Mouse (Mus musculus): Measurements from ENCODE around the gene Ly6g5c.
"Not testable (repeated sequence)": the region's sequence is repeated elsewhere in the genome, so short reads cannot be mapped to it uniquely, and the experiment has no call there.

The Ly6g5c gene

DNA sequence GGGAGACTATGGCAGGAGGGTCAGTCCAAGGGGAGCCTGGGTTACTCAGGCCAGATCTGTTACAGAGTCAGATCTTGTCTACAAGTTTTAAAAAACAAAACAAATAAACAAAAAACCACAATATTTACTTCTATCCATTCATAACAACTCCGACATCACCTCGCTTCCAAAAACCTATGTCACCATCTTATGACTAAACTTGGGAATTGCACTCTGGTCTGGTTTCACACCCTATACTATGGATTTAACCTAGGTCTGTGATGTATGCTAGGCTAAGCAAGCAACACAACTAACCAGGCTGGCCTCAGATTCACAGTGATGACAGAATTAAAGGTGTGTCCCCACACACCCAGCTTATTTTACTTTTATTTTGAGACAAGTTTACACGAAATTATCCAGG, 1.6 kb upstream of the Ly6g5c start:
- DNase-seq (ENCODE audit: low spot score in 2 of 2): no peak

DNA sequence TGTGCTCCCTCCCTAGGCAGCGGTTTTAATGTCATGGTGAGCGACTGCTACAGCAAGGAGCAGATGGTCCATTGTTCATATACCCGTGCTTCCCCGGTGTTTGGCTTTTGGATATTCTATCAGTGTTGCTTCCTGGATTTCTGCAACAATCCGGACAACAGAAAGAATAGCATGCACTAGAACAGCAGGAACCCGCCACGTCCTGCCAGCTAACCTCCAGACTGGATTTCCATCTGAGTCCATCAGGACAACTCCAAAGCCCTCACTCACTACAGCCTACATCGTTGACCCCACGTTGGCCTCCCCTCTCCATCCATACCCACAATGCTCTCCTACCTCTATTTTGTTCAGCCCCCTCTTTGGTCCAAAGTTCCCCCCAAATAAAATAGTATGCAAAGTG, 3.7 kb downstream of the Ly6g5c start:
- DNase-seq (ENCODE audit: low spot score in 2 of 2): no peak

DNA sequence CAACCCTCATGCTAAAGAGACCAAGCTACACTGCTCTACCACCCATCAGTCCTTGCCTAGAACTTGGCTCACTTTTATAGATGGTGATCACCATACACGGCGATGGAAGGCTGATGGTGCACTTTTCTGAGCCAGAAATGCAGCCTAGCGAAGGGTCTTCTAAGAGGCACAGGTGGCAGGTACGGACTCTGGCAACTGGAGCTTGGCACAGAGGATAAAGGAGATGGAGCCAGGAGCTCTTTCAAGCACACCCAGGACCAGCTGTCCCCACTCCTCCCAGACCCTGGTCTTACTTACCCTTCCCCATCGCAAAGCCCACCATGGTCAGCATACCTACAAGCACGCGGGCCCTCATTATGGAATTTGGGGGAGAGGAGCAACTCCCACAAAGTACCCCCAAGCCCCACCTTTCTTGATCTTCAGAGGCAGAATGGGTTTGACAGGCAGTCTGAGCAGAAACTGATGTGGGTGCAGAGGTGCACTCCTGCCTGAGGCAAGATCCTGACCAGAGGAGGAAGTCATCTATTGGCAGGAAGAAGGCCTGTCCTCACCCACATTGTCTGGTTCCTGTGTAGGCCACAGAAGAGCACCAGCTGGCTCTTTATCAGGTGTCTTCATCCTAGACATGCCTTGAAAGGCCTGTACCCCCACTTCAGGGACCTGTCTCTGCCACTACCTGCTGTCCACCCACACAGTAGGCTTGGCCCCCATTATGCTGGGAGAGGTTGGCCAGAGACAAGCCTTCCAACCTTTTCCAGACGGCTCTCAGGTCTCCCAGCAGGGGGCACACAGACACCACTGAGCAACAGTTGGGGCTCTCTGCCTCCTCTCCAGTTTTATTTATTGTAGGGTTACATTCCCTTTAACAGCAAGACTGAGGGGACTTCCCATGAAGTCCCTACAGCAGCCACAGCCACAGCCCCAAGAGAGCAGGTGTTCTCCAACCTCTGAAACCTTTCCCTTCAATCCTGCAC, 7.3 kb downstream of the Ly6g5c start, which contains the start of gene Ly6g5b:
TSS of gene Ly6g5b (minus strand) at position 383 of the 974 bp plus-strand sequence.
- peak; percentile 47 to 76 for DNase-seq (ENCODE audit: low spot score in 2 of 2)

DNA sequence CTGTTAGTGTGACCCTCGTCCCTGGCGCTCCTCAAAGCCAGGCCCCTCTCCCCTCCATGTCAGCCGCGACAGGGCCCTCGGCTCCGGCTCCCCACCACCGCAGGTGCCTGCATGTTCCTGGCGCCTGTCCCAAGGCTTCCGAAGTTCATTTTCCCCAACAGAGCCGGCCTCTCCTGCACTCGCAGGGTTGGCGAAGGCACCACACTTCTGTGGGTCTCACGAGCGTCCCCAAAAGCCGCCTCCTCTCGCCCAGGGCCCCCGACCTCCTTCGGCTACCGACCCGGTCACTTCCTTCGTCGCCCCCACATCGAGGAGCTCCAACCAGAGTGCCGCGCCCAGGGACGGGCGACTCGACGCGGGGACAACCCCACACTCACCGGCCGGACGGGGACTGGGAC, 12.7 kb downstream of the Ly6g5c start:
- DNase-seq (ENCODE audit: low spot score in 2 of 2): no peak

DNA sequence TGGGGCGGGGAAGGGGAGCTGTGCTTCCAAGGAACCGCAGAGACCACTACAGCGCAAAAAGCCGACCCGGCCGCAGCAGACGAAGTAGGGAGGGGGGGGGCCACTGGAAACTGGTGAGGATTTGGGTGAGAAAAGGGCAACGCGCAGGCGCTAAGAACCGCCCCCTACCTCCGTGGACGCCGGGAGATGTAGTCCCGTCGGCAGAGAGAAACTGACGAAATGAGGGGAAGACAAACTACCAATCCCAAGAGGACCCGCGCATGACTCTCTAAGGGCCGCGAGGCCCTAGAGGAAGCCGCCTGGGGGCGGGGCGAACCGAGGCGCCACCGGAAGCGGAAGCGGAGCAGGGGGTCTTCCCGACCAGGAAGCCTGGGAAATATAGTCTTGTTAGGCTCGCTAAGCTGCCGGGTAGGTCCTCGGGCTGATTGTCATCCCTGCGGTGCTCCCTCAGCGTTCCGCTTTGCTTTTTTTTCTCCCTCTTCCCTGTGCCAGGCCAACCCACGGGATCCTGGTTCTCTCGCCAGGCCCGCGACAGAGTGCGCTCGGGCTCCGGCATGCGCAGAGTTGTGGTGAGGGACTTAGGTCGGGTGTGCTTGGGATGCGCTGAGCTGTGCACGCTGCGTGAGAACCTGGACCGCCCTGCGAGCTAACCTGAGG, 13.2 kb downstream of the Ly6g5c start, which contains the start of gene Gpank1:
TSS of gene Gpank1 (plus strand) at position 313 of the 657 bp plus-strand sequence.
- DNase-seq (ENCODE audit: low spot score in 2 of 2): peak; percentile 96

DNA sequence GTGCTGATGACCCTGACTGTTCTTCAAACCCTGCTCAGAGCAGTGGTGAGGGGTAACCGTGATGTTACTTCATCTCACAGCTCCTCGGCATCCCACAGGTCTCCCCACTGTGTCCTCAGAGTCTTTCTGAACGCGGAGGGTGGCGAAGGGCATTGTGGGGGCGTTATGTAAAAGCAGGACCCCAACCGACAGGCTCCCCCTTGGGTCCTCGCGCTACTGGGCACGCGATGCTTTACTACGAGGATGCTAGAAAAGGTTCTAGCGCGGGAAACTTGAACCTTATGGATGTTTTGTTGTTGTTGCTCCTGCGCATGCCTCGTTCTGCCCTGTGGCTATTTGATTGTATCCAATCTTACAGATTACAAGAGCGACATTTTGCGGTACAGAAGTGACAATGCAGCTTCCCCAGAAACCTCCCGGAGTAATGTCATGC, 13.8 kb downstream of the Ly6g5c start, which contains the start of gene Csnk2b:
TSS of gene Csnk2b (minus strand) at position 183 of the 433 bp plus-strand sequence.
- DNase-seq (ENCODE audit: low spot score in 2 of 2): peak; percentile 48 to 73

DNA sequence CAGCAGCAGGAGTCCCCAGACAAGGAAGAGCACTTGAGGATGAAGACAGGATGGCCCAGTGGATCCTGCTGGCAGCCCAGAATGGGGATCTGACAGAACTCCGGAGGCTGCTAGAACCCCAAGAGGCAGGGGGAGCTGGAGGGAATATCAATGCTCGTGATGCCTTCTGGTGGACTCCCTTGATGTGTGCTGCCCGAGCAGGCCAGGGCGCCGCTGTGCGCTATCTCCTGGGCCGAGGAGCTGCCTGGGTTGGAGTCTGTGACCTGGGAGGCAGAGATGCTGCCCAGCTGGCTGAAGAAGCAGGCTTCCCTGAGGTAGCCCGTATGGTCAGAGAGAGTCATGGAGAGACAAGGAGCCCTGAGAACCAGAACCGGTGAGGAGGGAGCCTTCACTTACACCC, 15.2 kb downstream of the Ly6g5c start:
- DNase-seq (ENCODE audit: low spot score in 2 of 2): not testable (repeated sequence)

DNA sequence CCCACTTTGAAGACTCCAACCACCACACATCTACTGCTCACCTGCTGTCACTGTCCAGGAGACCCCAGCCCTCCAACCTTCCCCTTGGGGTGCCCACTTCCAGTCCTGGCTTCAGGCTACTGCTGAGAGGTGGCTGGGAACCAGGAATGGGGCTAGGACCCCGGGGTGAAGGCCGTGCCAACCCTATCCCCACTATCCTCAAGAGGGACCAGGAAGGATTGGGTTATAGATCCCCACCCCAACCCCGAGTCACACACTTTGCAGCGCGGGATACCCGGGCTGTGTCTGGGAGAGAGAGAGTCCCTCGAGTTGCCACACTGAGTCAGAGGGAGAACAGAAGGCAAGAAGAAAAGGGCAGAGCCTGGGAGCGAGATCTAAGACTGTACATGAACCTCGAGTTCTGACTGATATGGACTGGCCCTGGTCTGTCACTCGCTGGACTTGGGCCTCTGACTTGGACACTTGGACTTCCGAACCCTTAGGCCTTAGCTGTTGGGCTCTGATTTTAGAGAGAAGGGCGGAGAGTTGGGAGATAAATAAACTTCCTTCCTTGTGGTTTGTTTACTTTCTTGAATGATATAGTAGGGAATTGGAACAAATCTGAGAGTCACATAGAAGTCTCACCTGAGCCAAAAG, 16.3 kb downstream of the Ly6g5c start:
- DNase-seq (ENCODE audit: low spot score in 2 of 2): not testable (repeated sequence)

DNA sequence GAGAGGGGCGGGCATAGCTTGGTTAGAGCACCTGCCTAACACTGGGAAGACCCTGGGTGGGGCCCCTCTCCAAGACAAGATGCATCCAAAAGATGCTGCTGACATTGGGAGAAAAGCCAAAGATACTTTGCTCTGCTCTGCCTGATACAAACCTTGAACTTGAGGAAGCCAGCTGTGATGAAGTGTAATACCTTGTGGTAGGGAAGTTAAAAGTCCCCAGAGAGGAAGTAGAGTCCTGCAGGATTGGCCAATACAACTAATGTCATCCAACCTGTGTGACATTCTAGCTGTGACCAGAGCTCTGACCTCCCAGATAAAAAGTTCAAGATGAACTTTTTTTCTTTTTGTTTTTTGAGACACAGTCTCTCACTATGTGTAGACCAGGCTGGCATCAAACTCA, 17.0 kb downstream of the Ly6g5c start:
- no peak for DNase-seq (ENCODE audit: low spot score in 2 of 2)

DNA sequence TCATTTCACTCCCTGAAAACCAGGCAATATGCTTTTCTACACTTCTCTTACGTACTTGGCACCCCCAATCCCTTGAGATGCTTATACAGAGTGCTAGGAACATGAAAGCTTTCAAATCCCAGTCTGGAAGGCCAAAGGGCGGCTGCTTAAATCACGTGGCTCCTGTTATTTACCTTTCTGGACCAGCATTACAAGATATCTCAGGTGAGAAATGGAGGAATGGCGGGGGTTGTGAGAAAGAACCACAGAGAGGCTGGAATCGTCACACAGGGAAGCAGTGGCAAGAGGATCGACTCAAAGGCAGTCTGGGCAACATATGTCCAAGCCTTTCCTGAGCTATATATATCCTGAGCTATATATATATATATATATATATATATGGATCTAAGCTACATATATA, 17.5 kb downstream of the Ly6g5c start:
- DNase-seq (ENCODE audit: low spot score in 2 of 2): no peak

DNA sequence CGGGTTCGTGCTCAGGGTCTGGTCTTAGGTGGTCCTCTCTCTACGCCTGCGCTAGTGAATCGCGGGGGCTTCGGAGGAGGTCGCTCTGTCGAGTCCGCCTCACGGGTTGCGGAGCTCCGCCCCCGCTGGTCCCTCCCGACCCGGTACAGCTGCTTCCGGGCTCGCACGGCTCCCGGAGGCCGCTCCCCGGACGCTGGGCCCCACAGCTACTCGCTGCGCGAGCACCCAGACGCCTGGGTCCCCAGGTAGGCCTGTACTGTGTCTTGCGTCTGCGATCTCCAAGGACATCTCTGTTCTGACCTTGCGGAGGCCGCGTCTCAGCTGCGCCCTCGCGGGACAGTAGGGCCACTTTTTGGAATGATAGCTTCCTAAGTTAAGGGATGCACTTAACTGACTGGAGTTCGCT, 18.1 kb downstream of the Ly6g5c start, which contains the start of gene D17H6S53E:
TSS of gene D17H6S53E (plus strand) at position 168 of the 406 bp plus-strand sequence.
- peak; percentile 80 to 89 for DNase-seq (ENCODE audit: low spot score in 2 of 2)

DNA sequence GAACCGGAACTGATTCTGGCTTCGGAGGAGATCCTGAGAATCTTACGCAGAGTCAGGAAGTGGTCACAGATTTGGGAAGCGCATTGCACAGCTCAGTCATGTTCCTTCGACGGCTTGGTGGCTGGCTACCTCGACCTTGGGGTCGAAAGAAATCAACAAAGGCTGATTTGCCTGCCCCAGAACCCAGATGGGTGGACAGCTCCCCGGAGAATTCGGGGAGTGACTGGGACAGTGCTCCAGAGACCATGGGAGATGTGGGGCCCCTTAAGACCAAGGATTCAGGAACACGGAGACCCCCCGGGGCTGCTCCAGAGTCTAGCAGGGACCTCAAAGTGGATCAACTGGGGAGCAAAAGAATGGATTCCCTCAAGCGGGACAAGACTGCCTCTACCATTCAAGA, 18.9 kb downstream of the Ly6g5c start:
- DNase-seq (ENCODE audit: low spot score in 2 of 2): peak in 1 of 2 experiments; percentile 59

DNA sequence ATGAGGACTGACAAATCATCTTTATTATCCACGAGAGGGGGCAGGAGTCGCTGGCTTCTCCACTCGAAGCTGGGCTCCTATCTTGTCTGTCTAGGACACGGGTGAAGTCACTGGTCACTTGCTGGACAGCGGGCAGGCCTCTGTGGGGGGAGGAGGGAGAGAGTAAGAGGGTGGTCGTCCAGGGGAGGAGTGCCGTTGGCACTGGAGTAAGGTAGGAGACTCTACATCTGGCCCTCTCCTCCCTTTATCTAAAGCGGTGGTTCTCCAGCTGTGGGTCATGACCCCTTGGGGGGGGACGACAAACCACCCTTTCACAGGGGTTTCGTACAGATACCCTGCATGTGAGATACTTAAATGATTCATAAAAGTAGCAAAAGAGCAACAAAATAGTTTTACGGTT, 20.9 kb downstream of the Ly6g5c start:
- DNase-seq (ENCODE audit: low spot score in 2 of 2): peak in 1 of 2 experiments; percentile 59

DNA sequence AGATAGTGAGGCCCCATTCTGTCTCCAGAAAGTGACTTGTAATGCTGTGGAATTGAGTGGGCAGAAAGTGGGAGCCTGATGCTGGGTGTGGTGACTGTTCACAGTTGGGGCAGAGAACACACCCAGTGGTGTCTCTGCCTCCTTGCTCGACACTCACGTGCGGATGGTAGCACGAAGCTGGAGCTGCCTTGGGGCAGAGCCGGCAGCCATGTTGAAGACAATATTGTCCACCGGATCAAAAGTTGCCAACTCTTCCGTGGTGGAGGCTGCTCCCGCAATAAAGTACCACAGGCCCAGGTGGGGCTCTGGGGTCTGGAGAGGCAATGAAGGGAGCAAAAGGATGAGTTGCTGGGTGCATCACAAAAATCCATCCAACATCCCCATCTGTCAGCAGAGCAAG, 23.0 kb downstream of the Ly6g5c start:
- DNase-seq (ENCODE audit: low spot score in 2 of 2): peak in 1 of 2 experiments; percentile 61

DNA sequence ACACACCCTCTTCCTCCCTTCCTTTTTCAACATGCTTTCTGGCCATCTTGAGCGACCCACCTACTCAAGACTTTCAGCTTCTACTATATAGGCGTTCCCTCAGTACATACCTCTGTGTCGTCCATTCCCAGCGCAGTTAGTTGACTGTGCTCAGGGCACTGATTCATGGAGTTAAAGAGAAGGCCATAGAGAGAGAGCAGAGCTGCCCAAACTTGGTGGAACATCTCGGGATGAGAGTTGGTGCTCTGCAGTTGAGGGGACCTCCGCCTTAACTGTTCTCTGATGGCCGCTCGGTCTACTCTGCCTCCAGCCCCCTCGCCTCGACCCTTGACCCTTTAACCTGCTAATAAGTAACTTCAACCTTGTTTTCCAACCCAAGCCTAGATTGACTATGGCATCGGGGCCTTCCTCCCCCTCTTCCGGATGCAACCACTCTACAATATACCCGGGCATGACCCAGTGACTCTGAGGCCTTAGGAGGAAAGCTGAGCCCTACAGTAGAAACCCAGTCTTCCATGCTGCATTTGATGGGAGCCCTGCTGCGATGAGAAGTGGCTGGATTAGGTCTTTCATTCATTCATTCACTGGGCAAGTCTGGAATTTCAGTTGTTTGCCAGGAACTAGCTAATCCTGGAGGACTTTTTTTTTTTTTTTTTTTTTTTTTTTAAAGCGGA, 23.6 kb downstream of the Ly6g5c start, which contains the start of gene Apom:
TSS of gene Apom (minus strand) at position 551 of the 674 bp plus-strand sequence.
- no peak for DNase-seq (ENCODE audit: low spot score in 2 of 2)

DNA sequence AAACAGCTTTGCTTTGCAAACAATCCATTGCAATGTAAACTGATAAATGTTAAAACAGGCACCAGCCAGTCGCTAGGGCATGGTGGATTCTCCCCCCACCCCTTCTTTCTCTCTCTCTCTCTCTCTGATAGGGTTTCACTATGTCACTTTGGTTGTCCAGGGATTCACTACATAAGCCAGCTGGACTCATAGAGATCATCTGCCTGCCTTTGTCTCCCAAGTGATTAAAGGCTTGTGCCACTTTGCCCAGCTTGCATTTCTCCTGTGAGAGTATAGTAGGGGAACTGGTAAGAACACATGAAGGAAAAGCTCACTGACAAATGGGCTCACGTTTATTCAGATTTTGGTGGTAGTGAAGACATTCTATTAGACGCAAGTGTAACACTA, 24.1 kb downstream of the Ly6g5c start:
- no peak for DNase-seq (ENCODE audit: low spot score in 2 of 2)

DNA sequence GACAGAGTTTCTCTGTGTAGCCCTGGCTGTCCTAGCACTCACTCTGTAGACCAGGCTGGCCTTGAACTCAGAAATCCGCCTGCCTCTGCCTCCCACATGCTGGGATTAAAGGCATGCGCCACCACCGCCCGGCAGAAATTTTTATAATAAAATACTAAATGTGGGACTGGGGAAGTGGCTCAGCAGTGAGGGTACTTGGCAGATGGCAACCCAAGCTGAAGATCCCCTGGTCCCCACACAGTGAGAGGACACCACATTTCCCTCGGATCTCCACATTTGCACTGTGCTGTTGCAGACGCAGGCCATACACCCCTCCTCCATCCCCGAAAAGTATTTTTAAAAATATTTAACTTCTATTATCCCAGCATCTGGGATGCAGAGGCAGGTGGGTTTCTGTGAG, 25.4 kb downstream of the Ly6g5c start:
- no peak for DNase-seq (ENCODE audit: low spot score in 2 of 2)

DNA sequence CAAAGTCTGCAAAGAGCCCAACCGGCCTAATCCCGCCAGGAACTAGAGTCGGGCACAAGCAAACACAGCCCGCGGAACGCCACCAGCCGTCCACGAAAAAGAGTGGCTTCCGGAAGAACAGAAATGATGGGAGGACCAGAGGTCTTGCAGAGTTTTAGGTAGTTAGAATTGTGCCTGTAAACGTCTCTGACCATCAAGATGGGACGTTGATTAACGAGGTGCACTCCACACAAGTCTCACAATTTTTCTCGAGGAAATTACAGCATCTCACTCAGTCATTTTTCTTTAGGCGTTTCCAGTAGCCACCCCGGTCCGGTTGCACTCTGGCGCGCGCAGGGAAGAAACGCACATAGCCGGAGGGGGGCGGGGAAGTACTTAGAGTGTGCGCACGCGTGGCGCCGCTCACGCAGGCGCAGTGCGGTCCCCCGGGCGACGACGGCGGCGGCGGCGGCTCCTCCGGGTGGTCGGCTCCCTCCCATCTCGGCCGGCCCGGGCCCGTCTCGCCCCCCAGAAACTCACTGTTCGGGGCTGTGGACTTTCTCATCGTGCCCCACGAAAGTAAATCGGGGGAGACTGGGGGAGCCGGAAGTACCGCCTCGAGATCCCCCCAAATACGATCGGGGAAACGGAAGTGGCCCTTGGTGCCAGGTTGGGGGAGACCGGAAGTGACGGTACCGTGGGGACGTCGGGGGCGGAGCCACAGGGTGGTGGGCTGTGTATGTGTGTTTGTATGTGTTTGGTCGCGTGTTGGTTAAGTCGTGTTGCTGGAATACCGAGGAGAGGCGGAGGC, 26.9 kb downstream of the Ly6g5c start, which contains the start of gene Bag6:
TSS of gene Bag6 (plus strand) at position 378 of the 790 bp plus-strand sequence.
- DNase-seq (ENCODE audit: low spot score in 2 of 2): peak; percentile 93 to 96

DNA sequence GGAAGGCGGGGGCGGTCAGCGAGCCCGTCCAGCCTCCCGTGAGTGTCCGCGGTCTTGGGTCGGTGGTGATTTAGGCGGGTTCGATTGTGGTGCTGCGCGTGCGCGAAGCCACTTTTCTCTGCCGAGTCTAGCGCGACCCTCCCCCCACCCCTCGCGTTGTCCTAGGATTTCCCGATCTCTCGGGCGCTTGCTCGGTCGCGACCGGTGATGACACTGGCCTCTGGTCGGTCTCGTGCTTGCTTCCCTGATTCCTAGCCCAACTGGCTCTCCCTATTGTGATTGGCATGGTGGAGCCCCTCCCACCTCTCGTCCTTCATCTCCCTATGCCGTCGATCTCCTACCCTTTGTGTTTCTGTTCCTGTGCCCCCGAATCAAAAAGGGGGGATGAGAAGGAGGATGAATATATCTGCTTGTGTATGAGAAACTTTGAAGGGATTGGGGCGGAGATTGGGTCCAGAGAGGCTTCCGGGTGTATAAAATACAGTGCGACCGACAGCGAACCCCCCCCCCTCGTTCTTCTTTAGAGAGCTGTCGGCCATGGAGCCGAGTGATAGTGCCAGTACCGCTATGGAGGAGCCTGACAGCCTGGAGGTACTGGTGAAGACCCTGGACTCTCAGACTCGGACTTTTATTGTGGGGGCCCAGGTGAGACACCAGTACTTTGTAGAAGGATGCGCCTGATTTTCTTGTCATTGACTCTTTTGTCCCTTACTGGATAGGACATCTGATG, 27.7 kb downstream of the Ly6g5c start:
- DNase-seq (ENCODE audit: low spot score in 2 of 2): peak in 1 of 2 experiments; percentile 63

DNA sequence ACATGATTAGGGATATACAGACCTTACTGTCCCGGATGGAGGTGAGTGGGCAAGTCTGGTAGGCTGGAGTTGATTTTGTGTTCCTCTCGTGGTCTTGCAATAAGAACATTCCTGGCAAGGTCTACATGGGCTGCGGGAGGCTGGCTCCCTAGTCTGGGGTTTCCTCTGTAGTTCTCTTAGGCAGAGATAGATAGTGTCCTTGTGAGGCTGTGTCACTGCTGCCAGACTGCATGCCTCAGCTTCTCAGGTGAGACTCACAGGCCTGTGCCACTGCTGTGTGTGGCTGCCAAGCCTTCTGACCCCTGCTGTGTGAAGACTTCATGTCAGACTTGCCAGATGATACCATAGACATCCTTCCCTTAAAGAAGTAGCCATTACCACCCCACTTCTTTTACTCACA, 31.2 kb downstream of the Ly6g5c start:
- no peak for DNase-seq (ENCODE audit: low spot score in 2 of 2)

Measured in spleen, postnatal 4 days (tissue).